Mouse (Mus musculus): ENCODE data around the gene Tll1. TPM values are rescaled to one million over a fixed set of nuclear protein-coding genes. Genes with fewer than 3 reads are reported as not detected.
"Not testable (repeated sequence)": the region's sequence is repeated elsewhere in the genome, so short reads cannot be mapped to it uniquely, and the experiment has no call there.

Tll1 gene
- polyA plus RNA-seq, 1 experiment = 2.9 TPM

- no peak for TF ChIP-seq CTCF (IDR thresholded peaks at IDR 0.05; ENCODE audit: borderline replicate concordance, extremely low read depth, insufficient read depth, insufficient read length)
- no peak for TF ChIP-seq POLR2A (IDR thresholded peaks at IDR 0.05; ENCODE audit: borderline replicate concordance, extremely low read depth, insufficient read depth, insufficient read length, poor library complexity, severe bottlenecking)
- DNase-seq (ENCODE audit: low read depth) = no peak
Measured at GRCm38 (mm10) chr8:64057571-64057970, 148.5 kb downstream of the Tll1 start.

GRCm38 (mm10) chr8:64048556-64048955 lies 157.5 kb downstream of the Tll1 start:
- peak; percentile 71 for DNase-seq (ENCODE audit: low read depth)

GRCm38 (mm10) chr8:64047963-64048505 lies 158.0 kb downstream of the Tll1 start:
- TF ChIP-seq CTCF (IDR thresholded peaks at IDR 0.05; ENCODE audit: borderline replicate concordance, extremely low read depth, insufficient read depth, insufficient read length) = no peak
- TF ChIP-seq POLR2A (IDR thresholded peaks at IDR 0.05; ENCODE audit: borderline replicate concordance, extremely low read depth, insufficient read depth, insufficient read length, poor library complexity, severe bottlenecking) = no peak

More at GRCm38 (mm10) chr8:64048556-64048955, 157.5 kb downstream of the Tll1 start:
- no peak for TF ChIP-seq CTCF (IDR thresholded peaks at IDR 0.05; ENCODE audit: borderline replicate concordance, extremely low read depth, insufficient read depth, insufficient read length)
- no peak for TF ChIP-seq POLR2A (IDR thresholded peaks at IDR 0.05; ENCODE audit: borderline replicate concordance, extremely low read depth, insufficient read depth, insufficient read length, poor library complexity, severe bottlenecking)

GRCm38 (mm10) chr8:64041303-64041884 lies 164.7 kb downstream of the Tll1 start:
- no peak for TF ChIP-seq POLR2A (IDR thresholded peaks at IDR 0.05; ENCODE audit: borderline replicate concordance, extremely low read depth, insufficient read depth, insufficient read length, poor library complexity, severe bottlenecking)
- no peak for TF ChIP-seq CTCF (IDR thresholded peaks at IDR 0.05; ENCODE audit: borderline replicate concordance, extremely low read depth, insufficient read depth, insufficient read length)
- no peak for DNase-seq (ENCODE audit: low read depth)

More at GRCm38 (mm10) chr8:64047963-64048505, 158.0 kb downstream of the Tll1 start:
- DNase-seq (ENCODE audit: low read depth) = peak; percentile 36

GRCm38 (mm10) chr8:64030672-64031385 lies 175.2 kb downstream of the Tll1 start:
- no peak for TF ChIP-seq POLR2A (IDR thresholded peaks at IDR 0.05; ENCODE audit: borderline replicate concordance, extremely low read depth, insufficient read depth, insufficient read length, poor library complexity, severe bottlenecking)
- no peak for TF ChIP-seq CTCF (IDR thresholded peaks at IDR 0.05; ENCODE audit: borderline replicate concordance, extremely low read depth, insufficient read depth, insufficient read length)
- no peak for DNase-seq (ENCODE audit: low read depth)

- DNase-seq (ENCODE audit: low read depth) = no peak
- TF ChIP-seq CTCF (IDR thresholded peaks at IDR 0.05; ENCODE audit: borderline replicate concordance, extremely low read depth, insufficient read depth, insufficient read length) = no peak
- TF ChIP-seq POLR2A (IDR thresholded peaks at IDR 0.05; ENCODE audit: borderline replicate concordance, extremely low read depth, insufficient read depth, insufficient read length, poor library complexity, severe bottlenecking) = no peak
Measured at GRCm38 (mm10) chr8:64030081-64030480, 176.0 kb downstream of the Tll1 start.

GRCm38 (mm10) chr8:64029525-64029924 lies 176.5 kb downstream of the Tll1 start:
- peak; percentile 47 for DNase-seq (ENCODE audit: low read depth)
- TF ChIP-seq POLR2A (IDR thresholded peaks at IDR 0.05; ENCODE audit: borderline replicate concordance, extremely low read depth, insufficient read depth, insufficient read length, poor library complexity, severe bottlenecking) (no peak), CTCF (IDR thresholded peaks at IDR 0.05; ENCODE audit: borderline replicate concordance, extremely low read depth, insufficient read depth, insufficient read length) (no peak)

- peak; percentile 7 for DNase-seq (ENCODE audit: low read depth)
- TF ChIP-seq POLR2A (IDR thresholded peaks at IDR 0.05; ENCODE audit: borderline replicate concordance, extremely low read depth, insufficient read depth, insufficient read length, poor library complexity, severe bottlenecking) (no peak), CTCF (IDR thresholded peaks at IDR 0.05; ENCODE audit: borderline replicate concordance, extremely low read depth, insufficient read depth, insufficient read length) (no peak)
Measured at GRCm38 (mm10) chr8:64024359-64024758, 181.7 kb downstream of the Tll1 start.

GRCm38 (mm10) chr8:64023579-64023978 lies 182.5 kb downstream of the Tll1 start:
- 0 out of 2 replicates have a peak, but pooled peaks have one; percentile 12 for TF ChIP-seq CTCF (IDR thresholded peaks at IDR 0.05; ENCODE audit: borderline replicate concordance, extremely low read depth, insufficient read depth, insufficient read length)
- TF ChIP-seq POLR2A (IDR thresholded peaks at IDR 0.05; ENCODE audit: borderline replicate concordance, extremely low read depth, insufficient read depth, insufficient read length, poor library complexity, severe bottlenecking) = no peak
- DNase-seq (ENCODE audit: low read depth) = peak; percentile 73

GRCm38 (mm10) chr8:64023027-64023426 lies 183.0 kb downstream of the Tll1 start:
- TF ChIP-seq CTCF (IDR thresholded peaks at IDR 0.05; ENCODE audit: borderline replicate concordance, extremely low read depth, insufficient read depth, insufficient read length) (no peak), POLR2A (IDR thresholded peaks at IDR 0.05; ENCODE audit: borderline replicate concordance, extremely low read depth, insufficient read depth, insufficient read length, poor library complexity, severe bottlenecking) (no peak)
- DNase-seq (ENCODE audit: low read depth) = no peak

- not testable (repeated sequence) for DNase-seq (ENCODE audit: low read depth)
Measured at GRCm38 (mm10) chr8:63970612-63971391, 235.3 kb downstream of the Tll1 start.

Measured in brain, embryonic 14.5 days (tissue).